Mouse (Mus musculus) inflammation-experienced regulatory T-cells, adult 6 months (primary cell): ENCODE results near the gene Plppr1. TPM values are rescaled to one million over a fixed set of nuclear protein-coding genes. Genes with fewer than 3 reads are reported as not detected.

Experiments
- ATAC-seq: one replicate; pipeline ENCODE4 v1.8.0; 2017
- polyA plus RNA-seq, 3 experiments: library from polyadenylated mRNA; unstranded; fragments of 100-300 nt; shearing (Covaris generic); gene quantifications; one replicate each; pipeline ENCODE4 v1.2.1; 2017

Plppr1 gene
- polyA plus RNA-seq, 3 experiments from 2014 or later = not detected

- ATAC-seq = no peak
Observed at GRCm38 (mm10) chr4:49144798-49145197, 85.7 kb downstream of the Plppr1 start.

- ATAC-seq = no peak
Observed at GRCm38 (mm10) chr4:49148775-49149174, 89.7 kb downstream of the Plppr1 start.

GRCm38 (mm10) chr4:49149251-49149650 is 90.2 kb downstream of the Plppr1 start:
- no peak for ATAC-seq

GRCm38 (mm10) chr4:49153849-49154248 is 94.8 kb downstream of the Plppr1 start:
- ATAC-seq = no peak

DNA sequence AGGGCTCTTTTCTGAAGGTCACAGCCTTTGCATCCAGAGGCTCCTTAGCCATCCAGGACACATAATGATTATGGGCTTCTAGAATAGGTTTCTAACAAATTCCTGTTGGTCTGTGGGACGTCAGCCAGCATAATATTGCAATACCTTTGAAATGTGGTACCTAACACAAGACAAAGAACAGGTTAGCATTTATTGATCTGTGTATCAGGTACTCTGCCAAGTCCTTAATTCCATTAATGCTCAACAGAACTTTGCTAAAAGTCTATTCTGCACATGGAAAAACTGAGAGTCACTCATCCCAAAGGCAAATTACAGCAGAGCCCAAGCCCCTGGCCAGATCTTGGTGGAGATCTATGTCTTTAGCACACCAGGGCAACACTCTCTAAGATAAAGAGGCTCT is 97.7 kb downstream of the Plppr1 start:
- ATAC-seq = no peak

- no peak for ATAC-seq
Observed at GRCm38 (mm10) chr4:49163285-49163684, 104.2 kb downstream of the Plppr1 start.

DNA sequence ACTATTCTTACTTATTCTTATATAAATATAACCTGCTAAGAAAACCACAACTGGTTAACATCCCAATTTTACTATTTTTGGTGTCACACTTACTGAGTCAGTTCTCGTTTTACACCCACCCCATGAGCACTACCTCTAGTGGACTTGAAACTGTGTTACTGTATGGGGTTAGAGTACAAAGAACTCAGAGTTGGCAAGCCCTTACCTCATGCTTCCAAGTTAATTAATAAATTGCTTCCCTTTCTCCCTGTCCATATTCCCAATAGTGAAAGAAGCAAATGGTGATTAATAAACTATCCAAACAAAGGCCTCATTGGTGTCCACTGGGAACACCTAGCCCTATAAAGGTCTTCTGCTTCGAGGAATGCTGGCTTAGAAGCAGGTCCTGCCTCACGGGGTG is 107.3 kb downstream of the Plppr1 start:
- no peak for ATAC-seq

- ATAC-seq = no peak
Observed at GRCm38 (mm10) chr4:49167030-49167429, 108.0 kb downstream of the Plppr1 start.

- no peak for ATAC-seq
Observed at GRCm38 (mm10) chr4:49169498-49169897, 110.4 kb downstream of the Plppr1 start.

GRCm38 (mm10) chr4:49178101-49178500 is 119.0 kb downstream of the Plppr1 start:
- no peak for ATAC-seq

DNA sequence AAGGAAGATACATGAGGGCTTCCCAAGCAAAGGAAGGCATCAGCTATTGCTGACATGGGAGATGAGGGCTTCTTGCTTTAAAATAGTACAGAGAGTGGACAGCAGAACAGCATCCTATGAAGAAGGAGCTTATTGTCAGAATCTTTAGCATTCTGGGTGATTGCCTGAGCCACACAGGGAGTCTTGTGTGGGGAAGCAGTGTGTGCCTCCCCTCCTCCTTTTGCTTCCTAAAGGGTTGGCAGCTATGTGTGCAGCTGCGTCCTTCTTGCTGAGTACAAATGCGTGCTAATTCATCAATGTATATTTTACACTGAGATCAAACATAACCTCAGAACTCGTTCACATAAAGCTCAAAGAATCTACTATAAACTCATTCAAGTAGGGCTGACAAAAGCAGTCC is 119.8 kb downstream of the Plppr1 start:
- no peak for ATAC-seq

GRCm38 (mm10) chr4:49179471-49180181 is 120.6 kb downstream of the Plppr1 start:
- no peak for ATAC-seq

- ATAC-seq = no peak
Observed at GRCm38 (mm10) chr4:49189991-49190526, 131.0 kb downstream of the Plppr1 start.

- no peak for ATAC-seq
Observed at GRCm38 (mm10) chr4:49197125-49197747, 138.2 kb downstream of the Plppr1 start.

DNA sequence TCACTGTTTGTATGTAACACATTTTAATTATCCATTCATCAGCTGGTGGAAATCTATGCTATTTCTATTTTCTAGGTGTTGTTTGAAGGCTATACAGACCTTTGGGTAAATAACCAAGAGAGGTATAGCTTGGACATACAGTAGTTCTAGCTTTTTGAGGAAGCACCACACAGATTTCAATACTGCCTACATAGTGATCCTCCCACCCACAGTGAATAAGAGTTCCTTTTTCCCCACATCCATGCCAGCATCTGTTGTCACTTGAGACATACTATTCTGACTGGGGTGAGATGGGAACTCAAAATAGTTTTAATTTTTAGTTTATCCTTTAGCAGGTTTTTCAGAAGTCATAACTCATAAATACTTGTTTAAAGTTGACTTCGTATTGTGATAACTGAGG is 151.4 kb downstream of the Plppr1 start:
- ATAC-seq = no peak

DNA sequence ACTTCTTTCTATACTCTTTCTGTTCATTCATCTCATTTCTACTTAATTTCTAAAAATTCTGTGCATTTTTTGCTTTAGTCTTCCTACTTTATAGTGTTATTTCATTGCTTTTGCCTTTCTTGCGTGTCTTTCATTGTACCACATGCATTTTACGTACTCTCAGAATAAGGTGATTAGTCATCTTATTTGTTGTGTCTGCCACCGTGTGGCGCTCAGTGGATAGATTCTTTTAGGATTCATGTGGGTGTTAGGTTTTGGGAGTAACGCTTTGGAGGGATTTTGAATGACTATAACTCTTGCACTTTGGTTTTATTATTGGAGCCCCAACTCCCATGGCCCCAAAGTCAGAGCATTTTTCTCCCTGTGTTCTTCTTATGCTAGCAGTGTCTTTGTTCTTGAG is 152.5 kb downstream of the Plppr1 start:
- no peak for ATAC-seq

DNA sequence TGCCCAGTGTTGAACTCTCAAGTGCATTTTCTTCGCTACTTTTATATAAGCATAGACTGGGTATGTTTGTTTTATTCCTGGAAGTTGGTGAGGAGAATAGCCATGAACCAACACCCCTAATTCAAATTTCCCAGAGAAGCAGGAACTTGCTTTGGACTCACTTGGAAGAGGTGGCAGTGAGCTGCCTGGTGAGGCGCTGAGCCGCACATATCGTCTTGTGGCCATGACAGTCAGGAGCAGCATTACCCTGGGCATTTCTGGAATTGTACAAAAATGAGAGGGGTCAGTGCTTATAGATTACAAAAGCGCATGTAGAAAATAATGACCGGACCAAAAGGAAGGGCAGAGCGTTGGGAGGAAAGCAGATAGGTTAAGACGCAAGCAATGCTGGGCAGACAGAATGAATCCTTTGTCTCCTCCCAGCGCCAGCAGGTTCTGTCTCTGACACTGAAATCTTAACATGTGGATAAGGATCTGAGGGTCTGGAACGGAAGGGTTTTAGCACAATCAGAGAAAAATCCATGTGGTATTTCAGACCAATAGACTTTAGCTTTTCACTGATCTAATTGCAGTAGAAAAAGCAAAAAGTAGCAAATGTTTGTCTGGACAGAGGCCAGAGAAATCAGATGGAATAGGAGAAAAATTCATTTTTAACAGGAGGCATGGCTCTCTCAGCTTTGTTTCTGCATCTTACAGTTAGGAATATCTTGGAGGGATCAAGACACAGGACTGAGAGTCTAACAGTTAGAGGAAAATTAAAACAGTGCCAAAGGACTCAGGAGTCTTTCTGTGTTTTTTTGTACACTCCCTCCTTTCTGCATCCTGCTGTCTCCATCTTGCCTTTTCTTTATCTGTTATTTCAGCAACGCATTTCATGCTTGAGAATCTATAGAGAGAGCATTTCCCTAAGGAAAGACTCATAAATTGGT is 153.8 kb downstream of the Plppr1 start:
- no peak for ATAC-seq

DNA sequence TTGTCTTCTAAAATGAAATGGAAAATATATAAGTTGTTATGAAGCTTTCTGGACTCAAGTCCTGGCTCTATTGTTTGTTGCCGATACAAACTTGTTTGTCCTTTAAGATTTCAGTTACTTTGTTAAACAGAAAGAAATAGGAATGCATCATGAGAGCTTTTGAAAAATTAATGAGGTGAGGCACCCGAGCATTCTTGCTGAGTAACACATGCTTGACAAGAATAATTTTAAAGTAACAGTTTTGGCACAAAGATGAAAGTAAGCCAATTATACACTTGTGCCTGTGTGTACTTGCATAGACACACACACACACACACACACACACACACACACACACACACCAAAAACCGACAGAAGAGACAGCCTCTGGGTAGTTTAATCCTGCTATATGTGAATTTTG is 155.3 kb downstream of the Plppr1 start:
- no peak for ATAC-seq

- ATAC-seq = no peak
Observed at GRCm38 (mm10) chr4:49223501-49223900, 164.4 kb downstream of the Plppr1 start.

DNA sequence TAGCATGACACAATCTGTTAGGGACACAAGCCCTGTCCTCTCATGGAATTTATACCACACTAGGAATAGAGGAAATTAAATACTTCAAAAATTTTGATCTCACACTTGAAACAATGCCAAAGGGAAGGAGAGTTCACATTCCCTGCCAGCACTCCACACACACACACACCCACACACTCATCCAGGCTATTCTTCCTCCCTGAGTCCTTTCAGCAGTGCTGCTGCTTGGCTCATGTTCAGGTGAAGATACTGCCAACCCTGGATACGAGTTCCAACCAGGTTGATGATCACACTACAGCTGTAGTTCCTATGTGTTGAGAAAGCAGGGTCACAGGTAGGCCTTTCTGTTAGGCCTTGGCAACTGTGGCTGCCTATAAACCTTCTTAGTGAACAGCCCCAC is 165.9 kb downstream of the Plppr1 start:
- no peak for ATAC-seq

GRCm38 (mm10) chr4:49232206-49233031 is 173.3 kb downstream of the Plppr1 start:
- ATAC-seq = no peak

GRCm38 (mm10) chr4:49233032-49233406 is 173.9 kb downstream of the Plppr1 start:
- no peak for ATAC-seq
